Mouse (Mus musculus) E14TG2a.4 (cell line): Measurements from ENCODE around the gene Cmtm4.
A peak's percentile ranks its signal among the peaks of the same experiment; 100 is the strongest.

Source experiments
- H3K27me3 ChIP-seq: 2 replicates; pipeline ENCODE4 v1.6.1; 2014; ENCODE audit warnings: low read length, control low read depth; ENCODE audit not compliant: insufficient read depth
- H3K36me3 ChIP-seq: 2 replicates; pipeline ENCODE4 v1.6.1; 2014; ENCODE audit warnings: low read length, control low read depth; ENCODE audit not compliant: insufficient read depth
- H3K4me1 ChIP-seq: replicated peaks from 2 replicates; pipeline ENCODE4 v1.6.1; 2014; ENCODE audit warnings: low read depth, low read length, control low read depth
- H3K4me3 ChIP-seq: replicated peaks from 2 replicates; pipeline ENCODE4 v1.5.1; 2014; ENCODE audit warnings: mild to moderate bottlenecking, low read length
- H3K9me3 ChIP-seq: 2 replicates; pipeline ENCODE4 v1.6.1; 2014; ENCODE audit warnings: low read length, control low read depth
- CTCF ChIP-seq: conservative IDR thresholded peaks from 2 replicates; pipeline ENCODE4 v1.5.1; 2014; ENCODE audit warnings: low read length
- NANOG ChIP-seq: IDR thresholded peaks from 2 replicates; pipeline ENCODE4 v1.6.1; 2014; ENCODE audit warnings: borderline replicate concordance, low read length, mixed read lengths
- POU5F1 ChIP-seq: IDR thresholded peaks from 2 replicates; pipeline ENCODE4 v1.6.1; 2014; ENCODE audit warnings: low read length, borderline replicate concordance

Cmtm4 gene

GRCm38 (mm10) chr8:104395703-104396357, at the start of gene Cmtm4:
TSS of gene Cmtm4 (minus strand) at chr8:104395807.
- Histone ChIP-seq H3K9me3 (0 out of 2 replicates have a peak, but pooled peaks cover 3% of the 10 kb centered on the region), H3K4me3 (peak within 1 kb of the TSS; percentile 88), H3K4me1 (peaks cover 43% of the 10 kb centered on the region), H3K36me3 (no peaks in the 10 kb centered on the region; the same call in 1 of the 2 replicates), H3K27me3 (peaks cover 18% of the 10 kb centered on the region)
- TF ChIP-seq CTCF (no peak), NANOG (no peak), POU5F1 (no peak)

GRCm38 (mm10) chr8:104445248-104445647, 49.6 kb upstream of the Cmtm4 start:
- H3K4me1 ChIP-seq: peaks cover 24% of the 10 kb centered on the region
- no peaks in the 10 kb centered on the region for H3K27me3 ChIP-seq
- H3K4me3 ChIP-seq: no peak overlapping the region
- no peaks in the 10 kb centered on the region for H3K9me3 ChIP-seq
- TF ChIP-seq NANOG (no peak), CTCF (no peak), POU5F1 (no peak)
- H3K36me3 ChIP-seq: peaks cover 10% of the 10 kb centered on the region

DNA sequence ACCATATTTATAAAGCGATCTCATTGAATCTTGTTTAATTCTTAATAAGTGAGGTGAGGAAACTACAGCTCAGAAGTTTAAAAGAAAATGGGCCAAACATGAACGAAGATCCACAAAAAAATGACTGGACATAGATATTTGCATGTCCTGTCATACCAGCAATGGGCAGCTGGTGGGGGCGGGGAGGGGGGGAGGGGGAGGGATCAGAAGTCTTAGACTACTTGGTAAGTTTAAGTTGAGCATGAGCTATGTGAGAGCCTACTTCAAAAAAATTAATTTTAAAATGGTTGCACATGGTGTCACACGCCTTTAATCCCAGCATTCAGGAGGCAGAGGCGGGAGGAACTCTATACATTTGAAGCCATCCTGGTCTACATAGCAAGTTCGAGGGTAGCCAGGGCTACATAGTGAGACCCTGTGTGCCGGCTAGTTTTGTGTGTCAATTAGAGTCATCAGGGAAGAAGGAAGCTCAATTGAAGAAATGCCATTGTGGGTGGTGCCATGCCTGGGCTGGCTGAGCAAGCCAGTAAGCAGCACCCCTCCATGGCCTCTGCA, 47.6 kb upstream of the Cmtm4 start:
- Histone ChIP-seq H3K9me3 (no peaks in the 10 kb centered on the region), H3K27me3 (no peaks in the 10 kb centered on the region), H3K4me1 (peaks cover 41% of the 10 kb centered on the region), H3K36me3 (peaks cover 31% of the 10 kb centered on the region), H3K4me3 (peak overlapping the region; percentile 99)
- TF ChIP-seq POU5F1 (no peak), CTCF (no peak), NANOG (no peak)

DNA sequence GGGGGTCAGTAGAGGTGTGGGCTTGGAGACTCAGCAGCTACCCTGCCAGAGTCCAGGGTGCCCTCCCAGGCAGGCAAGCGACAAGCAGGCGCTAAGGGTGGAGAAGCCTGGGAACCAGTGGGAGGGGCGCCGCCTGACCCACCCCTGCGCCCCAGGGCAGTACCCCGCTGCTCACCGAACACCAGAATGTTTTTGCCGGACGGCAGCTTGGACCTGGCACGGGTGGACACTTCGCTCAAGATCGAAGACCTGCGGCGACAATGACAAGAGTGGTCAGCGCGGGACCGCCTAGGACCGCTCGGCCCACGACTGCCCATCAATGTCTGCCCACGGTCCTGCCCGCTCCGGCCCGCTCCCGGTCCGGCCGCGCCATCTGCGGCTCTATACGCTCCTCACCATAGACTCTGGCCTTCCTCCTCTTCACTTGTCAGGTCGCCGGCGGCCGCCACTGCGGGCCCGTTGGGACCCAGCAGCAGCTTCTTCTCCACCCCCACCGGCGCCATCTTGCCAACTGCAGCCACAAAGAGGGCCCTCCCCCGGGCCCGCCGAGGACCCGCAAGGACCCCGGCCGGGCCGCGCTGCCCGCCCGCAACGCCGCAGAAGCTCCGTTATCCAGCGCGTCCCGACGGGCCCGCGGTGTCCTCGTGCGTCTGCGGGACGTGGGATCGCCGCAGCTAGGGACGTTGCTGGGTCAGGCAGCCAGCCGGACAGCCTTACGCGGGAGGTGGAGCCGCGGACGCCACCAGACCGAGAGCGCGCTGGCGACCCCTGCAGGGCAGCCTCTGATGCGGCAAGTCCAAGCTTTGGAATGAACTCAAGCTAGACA, 46.9 kb upstream of the Cmtm4 start, which contains the start of gene Dync1li2:
Dync1li2 (minus strand) TSS at position 749 of the 826 bp plus-strand sequence.
- Histone ChIP-seq H3K4me3 (peak within 1 kb of the TSS; percentile 99), H3K36me3 (peaks cover 36% of the 10 kb centered on the region), H3K4me1 (peaks cover 42% of the 10 kb centered on the region), H3K9me3 (no peaks in the 10 kb centered on the region), H3K27me3 (no peaks in the 10 kb centered on the region)
- TF ChIP-seq POU5F1: no peak
- TF ChIP-seq CTCF: peak; percentile 40
- TF ChIP-seq NANOG: no peak

GRCm38 (mm10) chr8:104441613-104442012, 46.0 kb upstream of the Cmtm4 start:
- H3K27me3 ChIP-seq: no peaks in the 10 kb centered on the region
- H3K4me1 ChIP-seq: peaks cover 49% of the 10 kb centered on the region
- H3K9me3 ChIP-seq: no peaks in the 10 kb centered on the region
- H3K36me3 ChIP-seq: peaks cover 45% of the 10 kb centered on the region
- TF ChIP-seq NANOG (no peak), CTCF (no peak), POU5F1 (no peak)
- H3K4me3 ChIP-seq: peak overlapping the region; percentile 99

DNA sequence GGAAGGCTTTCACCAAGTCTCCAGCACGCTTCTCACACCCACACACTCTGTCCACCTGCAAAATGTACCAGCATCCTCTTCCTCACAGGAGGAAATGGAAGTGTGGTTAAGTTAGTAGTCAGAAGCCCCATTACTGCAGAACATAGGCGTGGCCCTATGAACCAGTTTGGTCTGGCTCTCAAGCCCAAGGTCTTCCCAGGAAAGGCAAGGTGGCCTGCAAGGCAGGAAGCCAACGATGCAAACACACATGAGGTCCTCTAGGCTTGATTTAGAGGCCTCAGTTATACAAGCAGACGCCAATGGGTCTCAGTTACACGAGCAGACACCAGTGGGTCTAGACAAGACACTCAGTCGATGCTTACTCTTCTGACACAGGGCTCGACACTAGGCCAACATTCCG, 43.9 kb upstream of the Cmtm4 start:
- Histone ChIP-seq H3K4me3 (no peak overlapping the region), H3K4me1 (peaks cover 71% of the 10 kb centered on the region), H3K27me3 (no peaks in the 10 kb centered on the region), H3K9me3 (no peaks in the 10 kb centered on the region), H3K36me3 (peaks cover 59% of the 10 kb centered on the region)
- TF ChIP-seq POU5F1 (no peak), CTCF (no peak)

- Histone ChIP-seq H3K4me3 (no peak overlapping the region), H3K4me1 (peaks cover 84% of the 10 kb centered on the region), H3K27me3 (no peaks in the 10 kb centered on the region), H3K9me3 (no peaks in the 10 kb centered on the region), H3K36me3 (peaks cover 68% of the 10 kb centered on the region)
- TF ChIP-seq CTCF (no peak), NANOG (no peak), POU5F1 (no peak)
Measured at GRCm38 (mm10) chr8:104437494-104438135, 42.0 kb upstream of the Cmtm4 start.

DNA sequence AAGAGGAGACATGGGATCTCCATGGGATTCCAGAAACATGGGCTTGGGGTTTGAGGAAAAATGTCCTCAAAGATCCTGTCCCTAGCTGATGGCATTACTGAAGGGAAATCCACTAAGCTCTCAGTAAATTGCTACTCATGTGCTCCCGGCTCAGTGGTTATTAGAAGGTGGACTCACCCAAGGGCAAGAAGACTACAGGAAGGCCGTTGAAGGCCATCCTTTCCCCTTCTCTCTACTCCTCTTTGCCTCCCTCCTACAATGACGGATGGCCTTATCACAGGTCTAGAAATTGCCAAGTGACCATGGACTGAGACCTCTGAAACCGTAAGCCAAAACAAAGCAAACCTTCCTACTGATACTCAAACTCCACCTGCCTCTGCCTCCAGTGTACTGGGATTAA, 41.0 kb upstream of the Cmtm4 start:
- H3K36me3 ChIP-seq: peaks cover 78% of the 10 kb centered on the region
- TF ChIP-seq NANOG (no peak), CTCF (no peak), POU5F1 (no peak)
- H3K27me3 ChIP-seq: no peaks in the 10 kb centered on the region
- H3K9me3 ChIP-seq: no peaks in the 10 kb centered on the region
- H3K4me3 ChIP-seq: 0 out of 2 replicates have a peak overlapping the region, but pooled peaks have one; percentile 10
- peaks cover 88% of the 10 kb centered on the region for H3K4me1 ChIP-seq
